Mouse (Mus musculus) kidney, adult 2 months (tissue): Measurements from ENCODE around the gene Nlgn1.

ENCODE experiments used
- CTCF ChIP-seq: fragments of 200-500 bp; conservative IDR thresholded peaks from 2 replicates; pipeline ENCODE4 v1.5.1; 2011; ENCODE audit warnings: low read depth, mild to moderate bottlenecking, control low read depth, low read length, moderate library complexity, mixed read lengths; ENCODE audit not compliant: insufficient read depth, insufficient read length
- POLR2A ChIP-seq: fragments of 200-500 bp; IDR thresholded peaks from one replicate; pipeline ENCODE4 v1.6.1; 2011; ENCODE audit warnings: low read depth, low read length, control low read depth

- no peak for TF ChIP-seq CTCF
- no peak for TF ChIP-seq POLR2A
Measured at GRCm38 (mm10) chr3:26337495-26337894, 5.2 kb upstream of the Nlgn1 start.
